Mouse (Mus musculus): ENCODE results near the gene Hoxd3.
A peak's percentile ranks its signal among the peaks of the same experiment; 100 is the strongest.

Gene Hoxd3

DNA sequence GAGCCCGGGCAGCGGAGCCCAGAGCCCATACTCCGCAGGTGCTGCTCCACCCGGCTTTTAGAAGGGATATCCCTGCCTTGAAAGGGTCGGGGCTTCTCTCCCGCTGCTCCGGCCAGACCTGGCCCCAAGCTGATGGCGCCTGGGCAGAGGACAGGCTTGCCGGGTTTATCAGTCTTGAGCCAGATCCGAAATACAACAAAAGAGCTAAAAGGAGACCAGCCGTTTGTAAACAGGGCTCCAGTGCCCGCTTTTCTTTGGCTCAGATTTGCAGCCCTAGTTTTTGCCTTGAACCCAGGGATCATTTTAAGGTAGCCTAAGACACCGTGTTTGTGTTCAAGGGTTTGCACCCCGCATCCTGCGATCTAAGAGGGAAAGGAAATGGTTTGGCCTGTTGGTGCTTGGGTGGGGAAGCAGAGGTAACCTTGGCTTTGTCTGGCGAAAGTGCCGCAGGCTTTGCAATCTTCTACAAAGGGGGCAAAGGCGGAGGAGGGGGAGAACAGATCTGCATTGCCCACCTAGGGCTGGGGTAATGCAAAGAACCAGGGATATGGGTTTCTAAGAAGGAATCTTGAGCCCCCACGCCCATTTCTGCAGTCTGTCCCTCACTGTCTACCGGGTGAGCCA is 18.8 kb upstream of the Hoxd3 start:
- DNase-seq (ENCODE audit: low spot score), result no peak

GRCm38 (mm10) chr2:74693432-74693827 is 18.3 kb upstream of the Hoxd3 start:
- no peak for DNase-seq (ENCODE audit: low spot score)

DNA sequence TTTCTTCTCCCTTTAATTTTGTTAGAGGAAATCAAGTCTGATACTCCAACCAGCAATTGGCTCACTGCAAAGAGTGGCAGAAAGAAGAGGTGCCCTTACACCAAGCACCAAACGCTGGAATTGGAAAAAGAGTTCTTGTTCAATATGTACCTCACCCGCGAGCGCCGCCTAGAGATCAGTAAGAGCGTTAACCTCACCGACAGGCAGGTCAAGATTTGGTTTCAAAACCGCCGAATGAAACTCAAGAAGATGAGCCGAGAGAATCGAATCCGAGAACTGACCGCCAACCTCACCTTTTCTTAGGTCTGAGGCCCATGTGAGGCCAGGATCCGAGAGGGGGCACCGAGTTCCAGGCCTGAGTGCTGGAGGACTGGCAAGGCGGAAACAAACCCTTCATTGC is 17.7 kb upstream of the Hoxd3 start:
- no peak for DNase-seq (ENCODE audit: low spot score)

DNA sequence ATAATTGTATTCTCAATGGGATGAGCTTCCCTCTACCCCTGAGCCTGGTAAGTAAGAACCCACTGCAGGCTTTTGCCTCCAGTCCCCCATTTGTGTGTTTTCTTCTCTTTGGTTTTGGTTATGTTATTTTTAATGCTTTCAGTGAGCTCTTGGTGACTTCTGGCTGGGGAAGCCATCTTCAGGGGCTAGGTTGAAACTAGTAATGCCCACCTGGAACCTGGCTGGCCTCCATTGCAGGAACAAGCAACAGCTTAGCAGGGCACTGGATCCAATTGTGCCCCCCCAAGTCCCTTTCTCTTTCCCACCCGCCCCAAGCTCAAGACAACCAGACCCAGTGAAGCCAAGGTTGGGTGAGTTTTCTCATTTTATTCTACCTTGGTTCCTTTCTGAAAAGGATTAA is 16.3 kb upstream of the Hoxd3 start:
- no peak for DNase-seq (ENCODE audit: low spot score)

DNA sequence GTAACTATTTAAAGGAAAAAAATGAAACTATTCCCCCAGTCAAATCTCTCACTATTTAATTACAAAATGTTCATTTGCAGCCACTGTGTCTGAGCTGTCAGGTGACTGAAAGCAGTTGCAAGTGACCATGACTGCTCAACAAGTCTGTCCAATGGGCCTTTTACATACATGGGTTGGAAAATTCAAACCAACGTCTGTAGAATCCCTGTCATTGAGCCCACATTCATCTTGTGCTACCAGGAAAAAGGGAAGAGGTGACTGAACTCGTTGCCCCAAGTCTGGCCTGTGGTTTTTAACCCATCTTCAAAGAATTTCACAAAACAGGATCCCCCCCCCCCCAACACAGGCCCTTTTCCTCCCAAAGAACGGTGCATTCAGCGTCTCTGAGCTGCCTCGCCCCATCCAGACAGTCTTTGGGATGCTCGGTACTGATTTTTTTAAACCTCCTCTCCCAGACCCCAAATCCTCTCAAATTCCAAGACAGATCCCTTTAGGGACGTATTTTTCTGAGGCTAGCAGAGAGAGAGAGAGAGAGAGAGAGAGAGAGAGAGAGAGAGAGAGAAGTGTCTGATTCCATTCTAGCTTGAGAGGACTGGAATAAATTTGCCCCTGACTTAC is 15.8 kb upstream of the Hoxd3 start:
- DNase-seq (ENCODE audit: low spot score), result no peak

GRCm38 (mm10) chr2:74696442-74697335 is 15.0 kb upstream of the Hoxd3 start:
- no peak for DNase-seq (ENCODE audit: low spot score)

DNA sequence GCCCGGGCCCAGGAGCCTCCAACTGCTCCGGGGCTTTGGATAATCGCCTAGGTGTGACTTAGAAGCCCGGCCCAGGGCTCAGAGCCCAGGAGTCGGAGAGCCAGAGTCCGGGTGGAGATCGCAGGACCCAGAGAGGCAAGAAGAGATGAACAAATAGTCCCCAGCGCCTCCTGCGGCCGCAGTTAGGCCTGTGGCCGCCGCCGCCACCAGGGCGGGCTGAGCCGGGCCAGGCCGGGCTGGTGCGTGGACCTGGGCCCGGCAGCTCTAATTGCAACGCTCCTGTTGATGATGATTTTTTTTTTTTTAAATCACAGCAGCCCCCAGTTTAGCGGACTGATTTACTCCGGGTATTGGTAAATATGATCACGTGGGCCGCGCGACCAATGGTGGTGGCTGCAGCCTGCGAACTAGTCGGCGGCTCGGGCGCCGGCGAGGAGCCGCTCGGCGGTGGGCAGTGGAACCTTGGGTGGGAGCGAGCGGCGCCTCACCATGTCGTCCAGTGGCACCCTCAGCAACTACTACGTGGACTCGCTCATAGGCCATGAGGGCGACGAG is 14.1 kb upstream of the Hoxd3 start, which contains the start of gene Hoxd9:
Gene Hoxd9 (plus strand): TSS at position 161 of the 555 bp plus-strand sequence.
- peak; percentile 58 for DNase-seq (ENCODE audit: low spot score)

DNA sequence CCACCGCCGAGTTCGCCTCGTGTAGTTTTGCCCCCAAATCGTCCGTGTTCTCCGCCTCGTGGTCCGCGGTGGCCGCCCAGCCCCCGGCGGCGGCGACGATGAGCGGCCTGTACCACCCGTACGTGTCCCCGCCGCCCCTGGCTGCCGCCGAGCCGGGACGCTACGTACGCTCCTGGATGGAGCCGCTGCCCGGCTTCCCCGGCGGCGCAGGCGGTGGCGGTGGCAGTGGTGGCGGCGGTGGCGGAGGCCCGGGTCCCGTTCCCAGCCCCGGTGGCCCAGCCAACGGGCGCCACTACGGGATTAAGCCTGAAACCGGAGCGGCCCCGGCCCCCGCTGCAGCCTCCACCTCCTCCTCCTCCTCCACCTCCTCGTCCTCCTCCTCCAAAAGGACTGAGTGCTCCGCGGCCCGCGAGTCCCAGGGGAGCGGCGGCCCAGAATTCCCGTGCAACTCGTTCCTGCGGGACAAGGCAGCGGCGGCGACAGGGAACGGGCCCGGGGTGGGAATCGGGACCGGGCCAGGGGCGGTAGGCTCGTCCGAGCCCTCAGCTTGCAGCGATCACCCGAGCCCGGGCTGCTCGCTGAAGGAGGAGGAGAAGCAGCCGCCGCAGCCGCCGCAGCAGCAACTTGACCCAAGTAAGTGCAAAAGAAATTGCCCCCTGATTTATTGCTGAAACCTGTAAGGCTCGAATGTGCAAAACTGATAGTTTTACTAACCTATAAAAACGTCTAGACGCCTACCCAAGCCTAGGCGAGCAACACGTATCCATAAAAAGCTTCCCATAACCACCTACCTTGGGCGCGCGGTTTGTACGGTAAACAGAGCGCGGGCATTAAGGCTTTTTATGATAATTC is 13.3 kb upstream of the Hoxd3 start:
- DNase-seq (ENCODE audit: low spot score), result no peak

GRCm38 (mm10) chr2:74699053-74699430 is 12.7 kb upstream of the Hoxd3 start:
- DNase-seq (ENCODE audit: low spot score), result no peak

DNA sequence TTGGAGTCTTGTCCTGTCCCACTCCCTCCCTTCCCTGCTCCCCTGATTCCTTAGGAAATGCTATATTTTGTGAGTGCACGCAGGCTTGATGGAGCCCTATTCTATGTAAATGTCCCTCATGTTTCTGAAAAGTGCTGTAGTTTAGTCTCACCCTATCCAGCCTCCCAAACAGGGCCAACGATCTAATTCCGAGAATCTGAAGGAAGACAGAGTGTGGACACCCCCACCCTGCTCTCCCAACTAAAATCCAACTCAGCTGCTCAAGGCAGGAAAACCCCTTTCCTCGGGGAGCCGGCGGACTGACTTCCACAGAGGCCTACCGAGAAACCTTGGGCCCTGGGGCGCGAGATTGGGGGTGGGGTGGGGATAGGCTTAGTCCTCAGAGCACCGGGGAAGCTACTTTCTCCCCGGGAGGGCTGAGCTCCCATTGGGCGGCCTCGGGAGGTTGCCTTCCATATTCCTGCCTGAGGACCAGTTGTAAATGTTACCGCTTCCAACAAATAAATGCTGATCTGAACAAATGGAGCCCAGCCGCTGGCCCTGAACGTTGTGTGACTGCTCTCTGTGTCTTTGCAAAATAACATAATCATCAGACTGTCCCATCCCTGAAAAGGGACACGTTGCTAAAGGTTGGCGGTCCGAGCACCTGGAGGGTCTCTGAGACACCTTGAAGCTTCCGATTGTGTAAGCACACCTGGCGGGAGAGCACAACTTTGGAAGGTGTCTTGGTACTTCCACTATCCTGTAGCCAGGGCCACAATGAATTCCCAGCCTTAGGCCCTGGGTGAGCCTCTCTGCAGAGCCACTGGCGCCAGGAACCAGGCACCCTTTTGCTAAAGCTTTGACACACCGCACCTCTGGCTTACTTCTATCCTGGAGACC is 11.8 kb upstream of the Hoxd3 start:
- DNase-seq (ENCODE audit: low spot score), result no peak

DNA sequence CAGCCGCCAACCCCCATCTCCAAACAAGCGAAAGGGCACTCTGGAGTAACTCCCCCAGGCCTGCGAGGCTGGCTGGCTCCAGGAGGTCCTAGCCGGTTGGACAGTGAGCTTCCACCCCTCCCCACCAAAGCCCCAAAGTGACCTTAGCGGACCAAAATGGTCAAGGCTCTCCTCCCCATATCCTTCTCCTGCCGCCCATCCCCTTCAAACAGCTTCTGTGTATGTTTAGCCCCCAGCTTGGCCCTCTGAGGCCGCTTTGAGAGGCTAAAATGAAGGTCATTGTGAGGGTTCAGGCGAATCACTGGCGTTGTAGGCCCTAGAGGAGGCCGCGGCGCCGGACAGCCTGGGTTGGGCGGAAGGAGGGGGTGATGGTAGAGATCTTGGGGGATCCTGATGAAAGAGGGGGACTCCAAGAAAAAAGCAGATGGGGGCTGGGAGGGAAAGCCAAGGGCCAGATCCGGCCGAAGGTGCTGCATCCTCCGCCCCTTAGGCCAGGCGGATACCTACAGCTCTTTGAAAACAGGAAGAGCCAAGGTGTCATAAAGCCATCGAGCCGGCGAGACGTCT is 11.1 kb upstream of the Hoxd3 start:
- no peak for DNase-seq (ENCODE audit: low spot score)

- DNase-seq (ENCODE audit: low spot score), result no peak
Observed at GRCm38 (mm10) chr2:74701949-74702819, 9.5 kb upstream of the Hoxd3 start.

DNA sequence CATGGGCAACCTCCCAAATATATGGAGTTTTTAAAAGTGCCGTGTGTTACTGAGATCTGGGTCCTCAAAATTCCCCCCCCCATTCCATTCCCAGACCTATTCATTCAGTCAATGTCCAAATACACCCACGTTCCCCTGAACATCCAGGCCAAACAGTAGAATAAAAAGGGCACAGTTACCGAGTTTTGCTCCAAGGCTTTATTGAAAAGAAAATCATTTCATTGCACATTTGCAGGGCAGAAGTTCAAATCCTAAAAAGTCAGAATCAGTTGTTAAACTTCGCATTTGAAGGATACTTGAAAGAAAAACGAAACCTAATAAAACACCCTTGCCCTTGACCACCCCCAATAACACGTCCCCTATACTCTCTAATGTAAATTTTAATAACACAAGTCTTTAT is 8.9 kb upstream of the Hoxd3 start:
- DNase-seq (ENCODE audit: low spot score), result no peak

GRCm38 (mm10) chr2:74703317-74703716 is 8.4 kb upstream of the Hoxd3 start:
- no peak for DNase-seq (ENCODE audit: low spot score)

- DNase-seq (ENCODE audit: low spot score), result no peak
Observed at GRCm38 (mm10) chr2:74703720-74704392, 7.9 kb upstream of the Hoxd3 start.

- peak; percentile 78 for DNase-seq (ENCODE audit: low spot score)
Observed at GRCm38 (mm10) chr2:74704393-74704998, 7.2 kb upstream of the Hoxd3 start, which contains the start of gene Hoxd8. Gene Hoxd8, plus strand, starts transcription at chr2:74704615.

- DNase-seq (ENCODE audit: low spot score), result no peak
Observed at GRCm38 (mm10) chr2:74704999-74705466, 6.7 kb upstream of the Hoxd3 start.

DNA sequence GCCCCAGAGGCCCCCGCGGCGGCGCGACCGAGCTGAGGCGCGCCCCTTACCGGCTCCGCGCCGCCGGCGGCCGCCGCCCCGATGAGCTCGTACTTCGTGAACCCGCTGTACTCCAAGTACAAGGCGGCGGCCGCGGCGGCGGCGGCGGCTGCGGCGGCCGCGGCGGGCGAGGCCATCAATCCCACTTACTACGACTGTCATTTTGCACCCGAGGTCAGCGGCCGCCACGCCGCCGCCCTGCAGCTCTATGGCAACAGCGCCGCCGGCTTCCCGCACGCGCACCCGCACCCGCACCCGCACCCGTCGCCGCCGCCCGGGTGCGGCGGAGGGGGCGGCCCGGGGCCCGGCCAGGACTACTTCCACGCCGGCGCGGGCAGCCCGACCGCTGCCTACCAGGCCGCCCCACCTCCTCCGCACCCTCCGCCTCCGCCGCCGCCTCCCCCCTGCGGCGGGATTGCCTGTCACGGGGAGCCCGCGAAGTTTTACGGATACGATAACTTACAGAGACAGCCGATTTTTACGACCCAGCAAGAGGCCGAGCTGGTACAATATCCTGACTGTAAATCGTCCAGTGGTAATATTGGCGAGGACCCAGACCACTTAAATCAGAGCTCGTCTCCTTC is 6.1 kb upstream of the Hoxd3 start:
- DNase-seq (ENCODE audit: low spot score), result peak; percentile 51
